Mouse (Mus musculus): Measurements from ENCODE around the gene Rbm33. TPM values are rescaled to one million over a fixed set of nuclear protein-coding genes. Genes with fewer than 3 reads are reported as not detected.

The Rbm33 gene
- polyA plus RNA-seq, 1 experiment from 2014 or later, result 11.3 TPM

GRCm38 (mm10) chr5:28386783-28387182 lies 69.9 kb downstream of the Rbm33 start:
- Histone ChIP-seq H3K27me3 (no peaks in the 10 kb centered on the region), H3K9me3 (no peaks in the 10 kb centered on the region)

GRCm38 (mm10) chr5:28387531-28388179 lies 70.7 kb downstream of the Rbm33 start:
- H3K9me3 ChIP-seq, result no peaks in the 10 kb centered on the region
- H3K4me2 ChIP-seq, result no peak overlapping the region
- no peak overlapping the region for H3K4me3 ChIP-seq
- ATAC-seq (ENCODE audit: insufficient number of reproducible peaks, low FRiP score, low TSS enrichment, low read depth), result no peak
- peaks cover 50% of the 10 kb centered on the region for H3K36me3 ChIP-seq
- no peaks in the 10 kb centered on the region for H3K4me1 ChIP-seq
- no peak overlapping the region for H3K9ac ChIP-seq
- H3K27me3 ChIP-seq, result no peaks in the 10 kb centered on the region
- H3K27ac ChIP-seq, result no peak overlapping the region
- WGBS, result 87% methylated on average over 9 of the region's 9 CpGs

More at GRCm38 (mm10) chr5:28386783-28387182, 69.9 kb downstream of the Rbm33 start:
- 87% methylated on average over 3 of the region's 3 CpGs for WGBS
- no peak overlapping the region for H3K9ac ChIP-seq
- H3K36me3 ChIP-seq, result peaks cover 56% of the 10 kb centered on the region
- no peaks in the 10 kb centered on the region for H3K4me1 ChIP-seq
- no peak overlapping the region for H3K4me3 ChIP-seq
- no peak for ATAC-seq (ENCODE audit: insufficient number of reproducible peaks, low FRiP score, low TSS enrichment, low read depth)
- H3K27ac ChIP-seq, result no peak overlapping the region
- no peak overlapping the region for H3K4me2 ChIP-seq

- no peaks in the 10 kb centered on the region for H3K4me1 ChIP-seq
- no peak overlapping the region for H3K4me2 ChIP-seq
- no peak overlapping the region for H3K9ac ChIP-seq
- H3K27ac ChIP-seq, result no peak overlapping the region
- 48% methylated on average over 3 of the region's 3 CpGs for WGBS
- H3K36me3 ChIP-seq, result peaks cover 47% of the 10 kb centered on the region
- ATAC-seq (ENCODE audit: insufficient number of reproducible peaks, low FRiP score, low TSS enrichment, low read depth), result no peak
- H3K27me3 ChIP-seq, result no peaks in the 10 kb centered on the region
- no peaks in the 10 kb centered on the region for H3K9me3 ChIP-seq
- no peak overlapping the region for H3K4me3 ChIP-seq
Observed at GRCm38 (mm10) chr5:28388184-28388583, 71.3 kb downstream of the Rbm33 start.

- Histone ChIP-seq H3K27me3 (no peaks in the 10 kb centered on the region), H3K27ac (no peak overlapping the region), H3K4me1 (no peaks in the 10 kb centered on the region), H3K9ac (no peak overlapping the region), H3K4me3 (no peak overlapping the region), H3K36me3 (peaks cover 59% of the 10 kb centered on the region), H3K9me3 (no peaks in the 10 kb centered on the region), H3K4me2 (no peak overlapping the region)
- WGBS, result 71% methylated on average over 6 of the region's 6 CpGs
- ATAC-seq (ENCODE audit: insufficient number of reproducible peaks, low FRiP score, low TSS enrichment, low read depth), result no peak
Observed at GRCm38 (mm10) chr5:28390189-28390588, 73.3 kb downstream of the Rbm33 start.

- Histone ChIP-seq H3K4me1 (no peaks in the 10 kb centered on the region), H3K9me3 (no peaks in the 10 kb centered on the region), H3K36me3 (peaks cover 53% of the 10 kb centered on the region), H3K27me3 (no peaks in the 10 kb centered on the region), H3K4me3 (no peak overlapping the region), H3K9ac (no peak overlapping the region), H3K4me2 (no peak overlapping the region), H3K27ac (no peak overlapping the region)
- WGBS, result 84% methylated on average over 2 of the region's 2 CpGs
- ATAC-seq (ENCODE audit: insufficient number of reproducible peaks, low FRiP score, low TSS enrichment, low read depth), result no peak
Observed at GRCm38 (mm10) chr5:28397344-28397743, 80.4 kb downstream of the Rbm33 start.

GRCm38 (mm10) chr5:28398736-28399135 lies 81.8 kb downstream of the Rbm33 start:
- ATAC-seq (ENCODE audit: insufficient number of reproducible peaks, low FRiP score, low TSS enrichment, low read depth), result no peak
- peaks cover 56% of the 10 kb centered on the region for H3K36me3 ChIP-seq
- WGBS, result 68% methylated on average over 3 of the region's 3 CpGs

GRCm38 (mm10) chr5:28399451-28400115 lies 82.7 kb downstream of the Rbm33 start:
- no peak overlapping the region for H3K27ac ChIP-seq
- no peak overlapping the region for H3K4me2 ChIP-seq
- H3K4me3 ChIP-seq, result no peak overlapping the region
- peaks cover 48% of the 10 kb centered on the region for H3K36me3 ChIP-seq
- ATAC-seq (ENCODE audit: insufficient number of reproducible peaks, low FRiP score, low TSS enrichment, low read depth), result no peak
- H3K9ac ChIP-seq, result no peak overlapping the region
- H3K27me3 ChIP-seq, result no peaks in the 10 kb centered on the region
- H3K4me1 ChIP-seq, result no peaks in the 10 kb centered on the region
- no peaks in the 10 kb centered on the region for H3K9me3 ChIP-seq
- WGBS, result 55% methylated on average over 2 of the region's 2 CpGs

More at GRCm38 (mm10) chr5:28398736-28399135, 81.8 kb downstream of the Rbm33 start:
- Histone ChIP-seq H3K9ac (no peak overlapping the region), H3K9me3 (no peaks in the 10 kb centered on the region), H3K27me3 (no peaks in the 10 kb centered on the region), H3K4me1 (no peaks in the 10 kb centered on the region), H3K4me2 (no peak overlapping the region), H3K27ac (no peak overlapping the region), H3K4me3 (no peak overlapping the region)

GRCm38 (mm10) chr5:28402756-28403155 lies 85.8 kb downstream of the Rbm33 start:
- Histone ChIP-seq H3K4me3 (no peak overlapping the region), H3K4me1 (no peaks in the 10 kb centered on the region), H3K9ac (no peak overlapping the region), H3K4me2 (no peak overlapping the region), H3K27me3 (no peaks in the 10 kb centered on the region), H3K36me3 (peaks cover 37% of the 10 kb centered on the region), H3K9me3 (no peaks in the 10 kb centered on the region), H3K27ac (no peak overlapping the region)
- ATAC-seq (ENCODE audit: insufficient number of reproducible peaks, low FRiP score, low TSS enrichment, low read depth), result no peak
- 90% methylated on average over 1 of the region's 1 CpGs for WGBS

GRCm38 (mm10) chr5:28406662-28407061 lies 89.7 kb downstream of the Rbm33 start:
- H3K27me3 ChIP-seq, result no peaks in the 10 kb centered on the region
- H3K27ac ChIP-seq, result no peak overlapping the region
- H3K9ac ChIP-seq, result no peak overlapping the region
- no peak overlapping the region for H3K4me2 ChIP-seq
- H3K36me3 ChIP-seq, result peaks cover 44% of the 10 kb centered on the region
- no peak for ATAC-seq (ENCODE audit: insufficient number of reproducible peaks, low FRiP score, low TSS enrichment, low read depth)
- no peaks in the 10 kb centered on the region for H3K4me1 ChIP-seq
- no peak overlapping the region for H3K4me3 ChIP-seq
- no peaks in the 10 kb centered on the region for H3K9me3 ChIP-seq
- 88% methylated on average over 3 of the region's 3 CpGs for WGBS

GRCm38 (mm10) chr5:28412006-28412685 lies 95.2 kb downstream of the Rbm33 start:
- no peak for ATAC-seq (ENCODE audit: insufficient number of reproducible peaks, low FRiP score, low TSS enrichment, low read depth)
- Histone ChIP-seq H3K9me3 (no peaks in the 10 kb centered on the region), H3K9ac (no peak overlapping the region), H3K27ac (no peak overlapping the region), H3K4me1 (no peaks in the 10 kb centered on the region), H3K4me2 (no peak overlapping the region), H3K4me3 (no peak overlapping the region), H3K27me3 (no peaks in the 10 kb centered on the region), H3K36me3 (peaks cover 92% of the 10 kb centered on the region)
- 89% methylated on average over 2 of the region's 2 CpGs for WGBS

GRCm38 (mm10) chr5:28413533-28413932 lies 96.6 kb downstream of the Rbm33 start:
- H3K27me3 ChIP-seq, result no peaks in the 10 kb centered on the region
- no peak overlapping the region for H3K9ac ChIP-seq
- H3K4me3 ChIP-seq, result no peak overlapping the region
- H3K36me3 ChIP-seq, result peaks cover 92% of the 10 kb centered on the region
- no peaks in the 10 kb centered on the region for H3K9me3 ChIP-seq
- H3K4me1 ChIP-seq, result no peaks in the 10 kb centered on the region
- ATAC-seq (ENCODE audit: insufficient number of reproducible peaks, low FRiP score, low TSS enrichment, low read depth), result no peak
- no peak overlapping the region for H3K27ac ChIP-seq
- WGBS, result 81% methylated on average over 5 of the region's 5 CpGs
- H3K4me2 ChIP-seq, result no peak overlapping the region

GRCm38 (mm10) chr5:28414076-28414475 lies 97.2 kb downstream of the Rbm33 start:
- Histone ChIP-seq H3K27me3 (no peaks in the 10 kb centered on the region), H3K36me3 (peaks cover 91% of the 10 kb centered on the region), H3K4me2 (no peak overlapping the region), H3K4me1 (no peaks in the 10 kb centered on the region), H3K27ac (no peak overlapping the region), H3K9ac (no peak overlapping the region), H3K4me3 (no peak overlapping the region), H3K9me3 (no peaks in the 10 kb centered on the region)
- WGBS, result 89% methylated on average over 3 of the region's 3 CpGs
- ATAC-seq (ENCODE audit: insufficient number of reproducible peaks, low FRiP score, low TSS enrichment, low read depth), result no peak
